Mouse (Mus musculus): ENCODE results near the gene Olfr482.

DNA sequence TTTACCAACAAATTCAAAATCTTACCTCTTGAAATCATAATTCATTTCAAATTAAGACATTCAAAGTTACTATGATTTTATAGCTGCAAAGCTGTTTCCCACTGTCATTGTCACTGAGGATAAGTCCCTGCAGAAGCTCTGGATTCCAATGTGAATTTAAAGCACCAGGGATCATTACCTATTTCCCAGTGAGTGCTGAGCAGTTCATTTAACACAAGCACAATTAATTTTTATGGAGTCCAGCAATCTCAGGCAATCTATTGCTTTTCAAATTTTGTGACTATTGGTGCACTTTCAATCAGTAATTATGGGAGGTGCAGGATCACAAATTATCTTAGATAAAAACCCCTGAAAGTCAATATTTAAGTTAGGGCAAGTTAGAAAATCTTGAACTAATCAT, 30.0 kb upstream of the Olfr482 start, which contains the start of gene Olfr484:
- TF ChIP-seq CTCF (IDR thresholded peaks at IDR 0.05) (no peak), EP300 (IDR thresholded peaks at IDR 0.05) (no peak)

All from lung, postnatal 0 days (tissue).